Mouse (Mus musculus) adrenal gland, postnatal 36 days (tissue): Measurements from ENCODE around the gene Gm9918. TPM values are rescaled to one million over a fixed set of nuclear protein-coding genes. Genes with fewer than 3 reads are reported as not detected.

Experiments
- DNase-seq, 2 experiments: peaks; one replicate each; pipeline ENCODE4 v3.0.0; 2021; ENCODE audit warnings: mixed read lengths in 1 of 2
- total RNA-seq, 2 experiments: library from RNA; stranded (reverse); gene quantifications; 2 replicates each; pipeline ENCODE4 v1.2.3; 2021

Gm9918 gene
- total RNA-seq, 2 experiments from 2014 or later = not detected

- DNase-seq = peak; percentile 75 to 89
Measured at GRCm38 (mm10) chr15:102245891-102246741, 24.2 kb upstream of the Gm9918 start.

GRCm38 (mm10) chr15:102246866-102247251 is 23.5 kb upstream of the Gm9918 start:
- DNase-seq = peak; percentile 97 to 98

- DNase-seq = peak; percentile 71 to 87
Measured at GRCm38 (mm10) chr15:102247252-102248130, 22.9 kb upstream of the Gm9918 start.

- no peak for DNase-seq
Measured at GRCm38 (mm10) chr15:102248131-102248811, 22.1 kb upstream of the Gm9918 start.

- no peak for DNase-seq
Measured at GRCm38 (mm10) chr15:102248812-102249191, 21.6 kb upstream of the Gm9918 start.

GRCm38 (mm10) chr15:102249251-102249691 is 21.1 kb upstream of the Gm9918 start:
- peak; percentile 34 to 57 for DNase-seq

GRCm38 (mm10) chr15:102249967-102250366 is 20.4 kb upstream of the Gm9918 start:
- no peak for DNase-seq

- no peak for DNase-seq
Measured at GRCm38 (mm10) chr15:102250521-102250920, 19.8 kb upstream of the Gm9918 start.

GRCm38 (mm10) chr15:102255547-102256255 is 14.7 kb upstream of the Gm9918 start:
- no peak for DNase-seq

- DNase-seq = no peak
Measured at GRCm38 (mm10) chr15:102256431-102257201, 13.7 kb upstream of the Gm9918 start.

GRCm38 (mm10) chr15:102257202-102258075 is 12.9 kb upstream of the Gm9918 start, which contains the start of gene Rarg:
TSS of gene Rarg (minus strand) at chr15:102257517.
- peak; percentile 66 to 79 for DNase-seq

- peak in 1 of 2 experiments; percentile 47 for DNase-seq
Measured at GRCm38 (mm10) chr15:102258076-102258470, 12.3 kb upstream of the Gm9918 start.

- no peak for DNase-seq
Measured at GRCm38 (mm10) chr15:102258581-102259253, 11.6 kb upstream of the Gm9918 start.

- no peak for DNase-seq
Measured at GRCm38 (mm10) chr15:102262582-102262981, 7.8 kb upstream of the Gm9918 start.

- DNase-seq = no peak
Measured at GRCm38 (mm10) chr15:102263037-102263436, 7.3 kb upstream of the Gm9918 start.

- no peak for DNase-seq
Measured at GRCm38 (mm10) chr15:102265548-102265947, 4.8 kb upstream of the Gm9918 start.

- no peak for DNase-seq
Measured at GRCm38 (mm10) chr15:102271441-102271840, 1.1 kb downstream of the Gm9918 start.

GRCm38 (mm10) chr15:102273982-102274716 is 3.8 kb downstream of the Gm9918 start:
- no peak for DNase-seq
